Mouse (Mus musculus) cerebellum, adult 9-11 months (tissue): ENCODE data around the gene Unc45a.

ENCODE experiments used
- DNase-seq: peaks from one replicate; pipeline ENCODE4 v3.0.0; 2022

The Unc45a gene

DNA sequence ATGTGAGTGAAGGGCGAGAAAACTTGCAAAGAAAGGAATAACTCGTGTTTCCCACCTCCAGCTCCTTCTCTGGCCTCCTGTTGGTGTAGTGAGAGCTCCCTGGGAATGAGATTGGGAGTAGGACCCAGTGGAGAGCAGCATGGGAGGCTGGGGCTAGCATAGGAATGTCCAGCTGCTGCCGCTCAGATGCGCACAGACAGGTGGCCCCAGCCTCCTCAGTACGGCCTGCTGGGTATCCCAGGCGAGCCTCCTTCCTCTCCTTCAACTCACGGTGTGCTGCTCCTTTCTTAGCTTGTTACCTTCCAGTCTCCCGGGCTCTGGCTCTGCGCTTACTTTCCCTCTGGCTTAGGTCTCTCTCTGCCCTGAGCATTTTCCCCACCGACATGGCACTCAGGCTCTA, 60.8 kb downstream of the Unc45a start:
- no peak for DNase-seq

- no peak for DNase-seq
Measured at GRCm38 (mm10) chr7:80276374-80276773, 64.4 kb downstream of the Unc45a start.
